Mouse (Mus musculus) layer of hippocampus, adult 6 months (tissue): Measurements from ENCODE around the gene Bicral. TPM values are rescaled to one million over a fixed set of nuclear protein-coding genes. Genes with fewer than 3 reads are reported as not detected.

Source experiments
- long read RNA-seq, 2 experiments: library from polyadenylated mRNA; unstranded; transcript quantifications; one replicate each; pipeline ENCODE4 v2.0.0; 2019 to 2020
- polyA plus RNA-seq: library from polyadenylated mRNA; unstranded; fragments of <200 nt; fragmentation: Nextera tagmentation; gene quantifications from 2 replicates; pipeline ENCODE4 v1.2.3, GENCODE M21; 2021

The Bicral gene
- polyA plus RNA-seq = 8.0 and 8.3 TPM in 2 replicates
- long read RNA-seq, experiment 1, partial matches to known transcripts = 0 of 7 reads
- long read RNA-seq, experiment 1, other reads (novel, unspliced or antisense) = 7 of 7 reads
- long read RNA-seq, experiment 2, full-length matches to known transcripts = 1 of 35 reads
- long read RNA-seq, experiment 2, partial matches to known transcripts = 4 of 35 reads
- long read RNA-seq, experiment 2, other reads (novel, unspliced or antisense) = 30 of 35 reads

DNA sequence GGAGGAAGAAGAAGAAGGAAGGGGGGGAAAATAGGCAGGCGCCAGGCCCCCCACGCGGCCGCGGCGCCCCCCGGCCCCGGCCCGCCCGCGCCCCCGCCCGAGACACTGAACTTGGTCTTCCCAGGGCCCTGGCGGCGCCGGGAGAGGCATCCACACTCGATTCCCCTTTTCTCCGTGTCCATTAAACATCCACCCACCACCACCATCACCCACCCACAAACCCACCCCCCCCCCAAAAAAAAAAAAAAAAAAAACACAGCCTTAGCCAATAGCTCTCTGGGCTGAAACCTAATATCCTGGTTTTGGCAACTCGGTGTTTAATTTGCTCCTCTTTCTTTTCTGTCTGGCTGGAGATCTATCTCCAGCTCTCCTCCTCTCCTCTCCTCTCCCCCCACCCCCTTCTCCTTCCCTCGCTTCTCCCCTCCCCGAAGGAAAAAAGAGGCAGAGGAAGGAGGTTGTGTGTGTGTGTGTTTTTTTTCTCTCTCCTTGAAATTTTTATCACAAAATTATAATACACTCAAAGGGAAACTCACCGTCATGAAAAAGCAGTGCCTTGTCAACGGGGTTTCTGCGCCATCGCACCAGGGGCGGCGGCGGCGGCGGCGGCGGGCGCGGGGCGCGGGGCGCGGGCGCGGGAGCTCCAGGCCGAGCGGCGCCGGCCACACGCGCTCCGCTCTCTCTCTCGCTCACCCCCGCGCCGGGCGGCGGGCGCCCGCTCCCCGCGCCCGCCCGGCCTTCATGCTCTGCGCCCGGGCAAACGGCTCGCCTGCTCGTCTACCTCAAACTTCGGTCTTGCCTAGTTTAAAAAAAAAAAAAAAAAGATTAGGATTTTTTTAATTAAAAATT, at the start of gene Bicral:
Bicral (minus strand) TSS at position 580 of the 846 bp plus-strand sequence.

DNA sequence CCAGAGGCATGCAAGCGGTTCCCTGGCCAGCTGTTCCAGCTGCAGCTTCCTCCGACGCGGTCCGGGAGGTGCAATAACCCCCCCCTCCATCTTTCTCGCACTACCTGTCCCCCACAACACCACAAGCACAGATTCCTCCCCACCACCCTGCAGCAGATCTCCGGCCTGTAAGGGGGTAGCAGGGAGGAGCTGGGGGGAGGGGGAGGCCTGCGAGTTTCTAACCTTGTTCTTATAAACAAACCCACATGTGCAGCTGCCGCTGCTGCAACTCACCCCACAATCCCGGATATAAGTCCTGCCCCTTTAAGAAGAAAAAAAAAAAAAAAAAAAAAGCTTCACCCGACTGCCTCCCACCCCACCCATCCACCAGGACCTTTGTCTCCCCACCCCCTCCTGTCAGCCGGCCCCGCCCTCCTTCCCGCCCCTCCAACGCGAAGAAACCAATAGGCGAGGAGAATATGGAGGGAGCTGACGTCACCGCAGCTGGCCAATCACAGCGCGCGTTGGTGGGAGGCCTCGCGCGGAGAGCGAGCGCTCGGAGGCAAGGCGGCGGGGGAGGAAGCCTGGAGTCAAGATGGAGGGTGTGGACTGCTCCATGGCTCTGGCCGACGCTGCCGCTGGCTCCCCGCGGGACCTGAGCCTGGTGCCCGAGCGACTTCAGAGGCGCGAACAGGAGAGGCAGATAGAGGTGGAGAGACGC, 32.0 kb upstream of the Bicral start, which contains the start of gene Tbcc:
Tbcc (plus strand) TSS at position 569 of the 700 bp plus-strand sequence.

DNA sequence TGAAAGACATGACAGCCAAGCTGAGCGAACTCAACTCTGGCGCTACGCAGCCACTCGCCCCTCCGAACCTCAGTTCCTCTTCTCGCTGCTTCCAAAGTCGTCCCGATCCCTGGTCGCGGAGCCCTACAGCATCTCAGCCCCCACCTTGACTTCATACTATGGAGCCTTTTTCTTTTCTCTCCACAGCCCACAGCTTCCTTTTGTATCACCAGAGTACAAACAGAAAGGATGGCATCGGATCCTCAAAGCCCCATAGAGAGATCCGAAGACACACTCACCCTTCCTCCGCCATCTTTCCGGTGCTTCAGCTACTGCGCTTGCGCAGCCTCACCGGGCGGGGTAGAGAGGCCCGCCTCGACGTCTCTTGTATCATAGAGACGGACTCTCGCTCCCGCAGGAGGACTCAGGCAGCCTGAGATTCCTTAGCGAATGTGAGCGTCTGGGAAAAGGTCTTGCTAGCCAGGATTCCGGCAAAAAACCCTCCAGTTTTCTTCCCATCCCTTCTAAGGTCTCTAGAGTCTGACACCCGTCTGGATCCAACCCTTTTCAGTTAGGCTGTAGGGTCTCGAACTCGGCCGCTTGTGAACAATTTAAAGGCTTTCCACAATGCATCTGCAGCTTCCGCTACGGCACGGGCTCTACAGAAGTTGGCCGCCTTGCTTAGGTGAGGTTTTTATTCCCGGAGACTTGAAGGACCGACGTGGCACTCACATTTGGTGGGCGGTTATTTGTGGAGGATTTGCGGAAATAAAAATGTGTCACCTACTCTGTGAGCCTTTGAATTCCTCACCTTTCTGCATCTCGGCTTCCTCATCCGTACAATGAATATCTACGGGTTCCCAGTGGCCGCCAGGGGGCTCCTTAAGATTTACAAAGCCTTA, 75.7 kb downstream of the Bicral start, which contains the start of gene Rpl7l1:
Rpl7l1 (minus strand) TSS at position 332 of the 881 bp plus-strand sequence.

DNA sequence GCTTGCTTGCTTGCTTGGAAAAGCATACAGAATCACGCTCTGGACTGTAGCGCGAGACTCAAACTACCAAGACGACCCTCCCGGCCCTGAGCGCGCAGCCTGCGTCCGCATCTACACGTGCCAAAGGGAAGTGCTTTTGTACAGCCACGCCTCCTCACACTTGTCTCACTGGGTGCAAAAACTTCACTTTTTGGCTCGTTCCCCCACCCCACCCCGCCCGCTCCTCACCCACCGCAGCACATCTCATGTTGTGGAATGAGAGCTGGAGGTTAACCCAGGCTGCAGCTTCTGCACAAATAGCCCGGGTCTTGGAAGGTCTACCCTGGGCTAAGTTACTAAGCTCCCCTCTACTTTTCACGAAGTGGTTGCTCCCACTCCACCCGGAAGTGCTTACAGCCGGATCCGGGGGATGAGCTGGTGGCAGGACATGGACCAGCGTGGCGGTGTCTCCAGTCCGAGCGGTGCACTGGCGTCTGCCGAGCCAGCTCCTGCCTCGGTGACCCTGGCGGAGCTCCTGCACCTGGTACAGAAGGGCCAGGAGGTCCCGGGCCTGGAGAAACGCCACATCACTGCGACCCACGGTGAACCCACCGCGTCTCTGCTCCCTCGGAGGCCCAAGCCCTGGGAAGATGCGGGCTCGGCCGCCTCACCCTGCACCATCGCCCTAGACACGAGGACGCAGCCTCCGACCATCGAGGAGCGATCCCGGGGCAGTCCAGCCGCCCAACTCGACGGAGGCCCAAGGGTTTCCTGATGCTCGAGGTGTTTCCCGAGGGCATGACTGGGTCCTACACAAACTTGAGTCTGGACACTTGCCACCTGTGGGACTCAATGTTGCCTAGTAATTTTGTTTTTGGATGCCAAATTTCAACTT, 85.6 kb downstream of the Bicral start, which contains the start of gene 2310039H08Rik:
2310039H08Rik (plus strand) TSS at position 232 of the 874 bp plus-strand sequence.

DNA sequence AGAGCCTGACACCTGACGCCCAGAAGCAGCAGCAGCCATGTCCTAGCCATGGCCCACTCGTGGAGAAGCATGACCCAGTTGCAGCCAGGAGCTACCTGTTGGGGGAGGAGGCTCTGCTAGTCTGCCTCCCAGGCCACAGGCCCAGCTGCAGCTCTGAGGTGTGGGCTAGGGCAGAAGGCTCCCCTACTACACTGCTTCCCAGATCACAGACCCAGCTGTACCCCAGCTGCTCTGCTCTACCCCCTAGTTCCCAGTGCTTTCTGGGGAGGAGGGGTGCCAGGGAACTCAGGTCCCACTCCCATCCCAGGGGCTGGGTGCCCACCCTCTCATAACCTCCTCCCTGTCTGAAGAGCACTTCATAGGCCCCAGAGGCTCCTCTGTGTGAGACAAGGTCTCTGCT, 94.7 kb downstream of the Bicral start, which contains the start of gene Ptcra:
Ptcra (minus strand) TSS at position 169 of the 400 bp plus-strand sequence.

DNA sequence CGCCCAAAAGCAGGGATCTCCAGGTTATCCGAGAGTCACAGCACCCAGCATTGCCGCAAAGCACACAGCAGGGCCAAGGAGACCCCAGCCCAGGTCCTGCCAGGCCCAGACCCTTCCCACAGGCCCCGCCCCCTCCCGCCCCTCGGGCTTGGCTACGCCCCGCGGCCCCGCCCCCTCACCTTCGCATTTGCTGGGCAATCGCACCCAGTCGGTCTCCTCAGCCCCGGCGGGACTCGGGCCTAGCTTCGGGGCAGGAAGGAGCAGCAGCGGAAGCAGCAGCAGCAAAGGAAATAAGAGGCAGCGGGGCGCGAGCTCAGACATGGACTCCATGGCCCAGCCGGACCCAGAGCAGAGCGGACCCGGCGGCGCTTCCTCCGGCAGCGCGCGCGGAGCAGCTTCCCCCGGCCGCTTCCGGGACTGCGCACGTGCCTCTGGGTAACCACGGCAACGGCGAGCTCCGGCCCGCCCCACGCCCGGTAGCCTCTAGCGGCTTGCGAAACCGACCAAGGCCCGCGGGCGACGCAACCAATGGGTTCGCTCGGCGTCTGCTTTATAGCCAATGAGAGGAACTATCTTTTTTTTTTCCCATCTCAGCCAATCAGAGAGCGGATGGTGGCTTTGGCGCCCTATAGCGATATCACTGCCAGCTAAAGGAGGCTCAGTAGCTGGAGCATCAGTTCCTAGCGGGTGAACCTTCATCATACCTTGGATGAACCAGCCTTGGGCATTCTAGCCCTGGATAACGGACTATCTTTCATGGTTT, 106.3 kb downstream of the Bicral start, which contains the start of gene Cnpy3:
Cnpy3 (minus strand) TSS at position 421 of the 763 bp plus-strand sequence.

Other genes starting within 250 kb of the Bicral start
- 1.2 and 1.3 TPM in 2 replicates for gene Ptk7, start 229.0 kb downstream of the Bicral start, polyA plus RNA-seq
- gene Klc4, start 212.5 kb downstream of the Bicral start, polyA plus RNA-seq = 10.7 and 11.1 TPM in 2 replicates
- 103 and 112 TPM in 2 replicates for gene Mrpl2, start 212.3 kb downstream of the Bicral start, polyA plus RNA-seq
- gene Cul7, start 208.1 kb downstream of the Bicral start, polyA plus RNA-seq = 4.0 and 4.1 TPM in 2 replicates
- 20.0 and 20.9 TPM in 2 replicates for gene Rrp36, start 184.1 kb downstream of the Bicral start, polyA plus RNA-seq
- gene Mea1, start 179.7 kb downstream of the Bicral start, polyA plus RNA-seq = 233 and 236 TPM in 2 replicates
- gene Klhdc3, start 177.6 kb downstream of the Bicral start, polyA plus RNA-seq = 163 and 190 TPM in 2 replicates
- gene Ppp2r5d, start 153.4 kb downstream of the Bicral start, polyA plus RNA-seq = 46.1 and 49.2 TPM in 2 replicates
- 9.6 and 12.9 TPM in 2 replicates for gene Pex6, start 147.0 kb downstream of the Bicral start, polyA plus RNA-seq
- 0.41 and 2.7 TPM in 2 replicates for gene Gnmt, start 129.3 kb downstream of the Bicral start, polyA plus RNA-seq
- gene Cnpy3, start 106.3 kb downstream of the Bicral start, polyA plus RNA-seq = 95.5 and 101 TPM in 2 replicates
- 0.51 and 0.64 TPM in 2 replicates for gene Ptcra, start 94.8 kb downstream of the Bicral start, polyA plus RNA-seq
- gene 2310039H08Rik, start 85.8 kb downstream of the Bicral start, polyA plus RNA-seq = 22.2 and 31.2 TPM in 2 replicates
- 34.1 and 40.3 TPM in 2 replicates for gene Rpl7l1, start 75.8 kb downstream of the Bicral start, polyA plus RNA-seq
- gene Tbcc, start 32.2 kb upstream of the Bicral start, polyA plus RNA-seq = 89.9 and 101 TPM in 2 replicates
- 0.06 TPM in 1 of 2 replicates, not detected in the other for gene Prph2, start 52.0 kb upstream of the Bicral start, polyA plus RNA-seq
- gene Ubr2, start 152.1 kb upstream of the Bicral start, polyA plus RNA-seq = 19.2 and 20.1 TPM in 2 replicates